Mouse (Mus musculus) Patski (cell line): ENCODE measurements around the gene Chst5. TPM values are rescaled to one million over a fixed set of nuclear protein-coding genes. Genes with fewer than 3 reads are reported as not detected.

Experiments used
- ATAC-seq: fragments of 100-300 bp; one replicate; pipeline ENCODE4 v1.8.0; 2021
- CTCF ChIA-PET: fragments of 350-600 bp; sonication (Branson Sonifier 250); formaldehyde crosslinking; loops from one replicate; lab custom pipeline; 2022; ENCODE audit warnings: inconsistent platforms; lab: Charles Lee
- POLR2A ChIA-PET: fragments of 350-600 bp; sonication (Branson Sonifier 250); formaldehyde crosslinking; loops from one replicate; lab custom pipeline; 2022; ENCODE audit warnings: antibody characterized with exemption, inconsistent platforms; lab: Charles Lee
- DNase-seq: peaks from one replicate; pipeline ENCODE4 v3.0.0-alpha.2; 2011; ENCODE audit warnings: low read depth, low spot score
- H3K27me3 ChIP-seq: fragments of 371-371 bp; one replicate; pipeline ENCODE4 v1.5.1; 2021
- CTCF ChIP-seq: fragments of 100-300 bp; IDR thresholded peaks from one replicate; pipeline ENCODE4 v1.5.1; 2021
- in situ Hi-C: fragments of 300-500 bp; cut with MboI; formaldehyde crosslinking; loops from 3 replicates; pipeline ENCODE4 v1.11.1; 2018; ENCODE audit warnings: low pct_unique_long_range_greater_than_20kb, mixed read lengths
- polyA plus RNA-seq: library from polyadenylated mRNA; unstranded; gene quantifications from one replicate; pipeline ENCODE4 v1.2.3, GENCODE M21; 2021

Chst5 gene
- polyA plus RNA-seq, 1 experiment from 2014 or later, result not detected

DNA sequence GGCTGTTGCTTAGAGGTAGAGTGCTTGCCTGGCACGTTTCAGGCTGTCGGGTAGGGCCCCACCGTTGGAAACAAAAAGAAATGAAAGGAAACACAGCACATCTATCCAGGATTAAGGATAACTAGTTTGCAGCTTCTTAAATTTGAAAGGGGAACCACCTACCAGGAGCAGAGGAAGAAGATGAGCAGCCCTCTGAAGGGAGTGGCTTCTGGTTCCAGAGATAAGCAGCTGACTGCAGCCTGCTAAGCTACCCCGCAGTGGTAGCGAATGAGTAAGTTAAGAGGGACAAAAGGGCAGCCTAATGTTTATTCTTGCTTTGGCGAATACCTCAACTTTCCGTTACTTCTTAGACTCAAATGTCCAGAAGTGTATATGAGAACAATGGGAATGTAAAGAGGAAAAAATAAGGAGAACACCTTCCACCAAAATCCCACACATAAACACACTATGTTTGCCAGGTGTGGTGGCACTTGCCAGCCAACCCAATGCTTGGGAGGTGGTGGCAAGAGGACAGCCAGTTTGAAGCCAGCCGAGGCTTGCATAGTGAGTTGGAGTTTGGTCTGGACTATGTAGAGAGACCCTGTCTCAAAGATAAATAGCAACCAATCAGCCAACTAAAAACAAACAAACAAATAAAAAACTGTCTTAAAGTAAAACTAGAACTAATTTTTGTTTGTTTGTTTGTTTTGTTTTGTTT lies 19.5 kb upstream of the Chst5 start:
- CTCF ChIA-PET, result interaction anchor here (1.1 kb wide), 1 partner anchor 48 kb away, joined by 4 read pairs; no protein-coding TSS in a partner anchor
- in situ Hi-C loops, result no loop called here
- no peak for TF ChIP-seq CTCF
- POLR2A ChIA-PET, result no interaction called here
- ATAC-seq (no peak), DNase-seq (no peak)
- H3K27me3 ChIP-seq, result no peaks in the 10 kb centered on the region

DNA sequence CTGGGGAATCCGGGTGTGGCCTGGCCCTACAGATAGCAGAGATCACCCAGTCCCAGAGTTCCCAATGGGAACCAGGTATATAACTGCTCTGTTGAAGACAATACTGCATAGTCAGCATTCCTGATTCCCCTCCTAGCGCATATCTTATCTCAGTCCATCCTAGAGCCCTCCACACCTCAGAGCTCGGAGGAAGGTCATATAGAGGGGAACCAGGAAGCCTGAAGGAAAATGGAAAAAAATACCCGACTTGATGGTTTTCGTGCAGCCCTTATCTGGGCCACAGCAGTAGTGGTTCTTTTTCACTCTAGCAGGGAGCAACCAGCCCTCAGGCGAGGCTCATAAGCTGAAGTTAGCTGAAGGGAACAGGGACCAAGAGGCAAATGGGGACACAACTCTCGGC lies 14.7 kb upstream of the Chst5 start:
- CTCF ChIA-PET, result interaction anchor here (2.0 kb wide), 1 partner anchor 43 kb away, joined by 12 read pairs; no protein-coding TSS in a partner anchor
- no peak for ATAC-seq
- no peak for TF ChIP-seq CTCF
- DNase-seq, result no peak
- POLR2A ChIA-PET, result no interaction called here
- in situ Hi-C loops, result loop anchor here (5.0 kb wide), 2 partner anchors 38 to 248 kb away; no protein-coding TSS in a partner anchor
- no peaks in the 10 kb centered on the region for H3K27me3 ChIP-seq

DNA sequence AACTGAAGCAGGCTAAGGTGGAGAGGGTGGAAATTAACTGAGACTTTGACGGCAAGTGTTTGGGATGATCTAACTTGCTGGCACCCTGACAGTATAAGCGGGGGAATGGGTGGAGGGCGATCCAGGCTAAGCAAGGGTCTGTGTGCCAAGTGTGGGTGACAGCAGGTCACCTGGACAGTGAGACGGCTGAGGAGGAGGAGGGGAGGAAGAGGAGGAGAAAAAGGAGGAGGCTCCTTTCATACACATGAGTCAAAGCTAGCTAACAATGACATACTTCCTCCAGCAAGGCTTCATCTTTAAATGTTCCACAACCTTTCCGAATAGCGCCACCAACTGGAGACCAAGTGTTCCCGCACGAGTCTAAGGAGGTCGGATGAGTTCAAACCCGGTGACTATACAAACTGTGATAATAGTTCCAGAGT lies 13.1 kb upstream of the Chst5 start:
- ATAC-seq, result peak; percentile 82
- CTCF ChIA-PET, result interaction anchor here (0.9 to 2.0 kb wide), 8 partner anchors 9 to 53 kb away, joined by 3 to 13 read pairs (median 4); partner anchors contain the start of gene Tmem231
- in situ Hi-C loops, result loop anchor here (5.0 kb wide), 2 partner anchors 36 to 246 kb away; no protein-coding TSS in a partner anchor
- peak; percentile 78 for TF ChIP-seq CTCF
- no peak for DNase-seq
- POLR2A ChIA-PET, result no interaction called here
- no peaks in the 10 kb centered on the region for H3K27me3 ChIP-seq

DNA sequence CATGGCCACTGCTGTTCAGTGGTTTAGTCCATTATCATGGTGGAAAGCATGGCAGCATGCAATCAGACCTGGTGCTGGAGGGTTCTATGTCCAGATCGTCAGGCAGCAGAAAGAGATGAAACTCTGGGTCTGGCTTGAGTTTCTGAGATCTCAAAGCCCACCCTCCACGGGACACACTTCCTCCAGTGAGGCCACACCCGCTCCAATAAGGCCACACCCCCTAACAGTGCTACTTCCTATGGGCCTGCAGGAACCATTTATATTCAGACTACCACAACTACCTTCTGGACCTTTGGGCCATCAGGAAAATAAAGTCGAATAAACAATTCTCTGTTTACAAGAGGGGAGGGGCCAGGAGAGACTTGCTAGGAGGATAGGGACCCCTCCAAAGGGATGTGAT lies 10.7 kb upstream of the Chst5 start:
- DNase-seq, result no peak
- no peak for TF ChIP-seq CTCF
- ChIA-PET POLR2A (no interaction called here), CTCF (interaction anchor here (0.9 to 3.3 kb wide), 2 partner anchors 9 to 40 kb away, joined by 3 to 16 read pairs; no protein-coding TSS in a partner anchor)
- ATAC-seq, result no peak
- H3K27me3 ChIP-seq, result no peaks in the 10 kb centered on the region
- in situ Hi-C loops, result loop anchor here (5.0 kb wide), 2 partner anchors 34 to 244 kb away; no protein-coding TSS in a partner anchor

DNA sequence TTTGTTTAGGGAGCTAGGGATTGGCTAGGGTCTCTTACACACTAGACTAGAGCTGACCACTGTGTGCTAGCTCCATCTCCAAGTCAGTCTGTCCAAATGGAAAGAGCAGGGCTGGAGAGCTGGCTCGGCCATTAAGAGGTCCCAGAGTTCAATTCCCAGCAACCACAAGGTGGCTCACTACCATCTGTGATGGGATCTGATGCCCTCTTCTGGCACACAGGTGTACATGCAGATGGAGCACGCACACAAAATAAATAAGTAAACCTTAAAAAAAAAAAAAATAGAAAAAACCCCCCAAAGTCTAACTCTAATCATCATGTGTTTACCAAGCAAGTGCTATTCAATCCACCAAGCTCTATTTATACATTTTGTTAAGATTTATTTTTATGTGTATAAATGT lies 9.4 kb upstream of the Chst5 start:
- no peaks in the 10 kb centered on the region for H3K27me3 ChIP-seq
- TF ChIP-seq CTCF, result peak; percentile 69
- in situ Hi-C loops, result loop anchor here (5.0 kb wide), 2 partner anchors 32 to 242 kb away; no protein-coding TSS in a partner anchor
- ChIA-PET POLR2A (no interaction called here), CTCF (interaction anchor here (1.0 to 3.3 kb wide), 2 partner anchors 9 to 38 kb away, joined by 3 to 16 read pairs; no protein-coding TSS in a partner anchor)
- ATAC-seq (no peak), DNase-seq (no peak)

DNA sequence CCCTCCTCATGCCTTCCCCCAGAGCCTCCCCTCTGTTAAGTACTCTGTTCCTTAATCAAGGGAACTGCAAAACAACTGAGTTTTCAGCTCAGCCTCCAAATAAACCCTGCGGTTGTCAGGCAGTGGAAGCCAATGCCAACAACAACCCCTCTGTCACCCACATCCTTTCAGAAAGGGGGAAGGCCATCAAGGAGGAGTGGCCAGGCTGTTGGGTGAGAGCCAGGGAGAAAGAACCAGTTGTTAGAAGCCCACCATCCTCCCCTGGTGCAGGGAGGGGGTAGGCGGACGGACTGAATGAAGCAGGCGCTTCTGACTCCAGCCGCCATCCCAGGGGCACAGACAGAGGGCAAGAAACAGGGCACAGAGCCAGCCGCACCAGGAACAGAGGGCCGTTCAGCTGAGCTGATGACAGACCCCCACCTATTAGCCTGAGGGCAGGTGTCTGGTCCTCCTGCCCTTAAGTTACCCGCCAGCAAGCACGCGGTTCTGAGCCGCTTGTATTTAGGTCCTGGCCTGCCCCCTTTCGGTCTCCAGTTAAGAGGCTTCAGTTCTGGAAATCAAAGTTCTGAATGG lies 2.7 kb upstream of the Chst5 start:
- POLR2A ChIA-PET, result no interaction called here
- no peak for DNase-seq
- no peak for ATAC-seq
- in situ Hi-C loops, result no loop called here
- H3K27me3 ChIP-seq, result no peaks in the 10 kb centered on the region
- no peak for TF ChIP-seq CTCF
- CTCF ChIA-PET, result no interaction called here

DNA sequence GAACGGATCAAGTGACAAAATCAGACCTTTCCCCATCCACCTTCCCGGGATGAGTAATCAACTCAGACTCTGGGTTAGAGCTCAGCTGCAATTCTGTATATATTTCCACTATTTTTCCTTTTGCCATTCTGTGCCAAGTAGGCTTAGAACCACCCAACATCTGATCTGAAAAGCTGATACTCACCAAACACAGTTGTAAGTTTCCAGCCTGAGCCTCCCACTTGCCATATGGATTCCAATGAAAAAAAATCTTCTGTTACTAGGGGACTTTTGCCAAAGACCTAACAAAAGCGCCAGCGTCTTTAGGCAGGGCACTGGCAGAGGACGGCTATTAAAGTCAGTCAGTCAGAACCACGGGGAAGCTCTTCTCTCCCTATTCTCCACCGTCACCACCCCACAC lies 1.3 kb upstream of the Chst5 start:
- TF ChIP-seq CTCF, result no peak
- ATAC-seq, result no peak
- POLR2A ChIA-PET, result interaction anchor here (0.7 kb wide), 1 partner anchor 12 kb away, joined by 3 read pairs; no protein-coding TSS in a partner anchor
- CTCF ChIA-PET, result interaction anchor here (1.6 kb wide), 1 partner anchor 9 kb away, joined by 3 read pairs; no protein-coding TSS in a partner anchor
- in situ Hi-C loops, result no loop called here
- DNase-seq, result no peak
- no peaks in the 10 kb centered on the region for H3K27me3 ChIP-seq

DNA sequence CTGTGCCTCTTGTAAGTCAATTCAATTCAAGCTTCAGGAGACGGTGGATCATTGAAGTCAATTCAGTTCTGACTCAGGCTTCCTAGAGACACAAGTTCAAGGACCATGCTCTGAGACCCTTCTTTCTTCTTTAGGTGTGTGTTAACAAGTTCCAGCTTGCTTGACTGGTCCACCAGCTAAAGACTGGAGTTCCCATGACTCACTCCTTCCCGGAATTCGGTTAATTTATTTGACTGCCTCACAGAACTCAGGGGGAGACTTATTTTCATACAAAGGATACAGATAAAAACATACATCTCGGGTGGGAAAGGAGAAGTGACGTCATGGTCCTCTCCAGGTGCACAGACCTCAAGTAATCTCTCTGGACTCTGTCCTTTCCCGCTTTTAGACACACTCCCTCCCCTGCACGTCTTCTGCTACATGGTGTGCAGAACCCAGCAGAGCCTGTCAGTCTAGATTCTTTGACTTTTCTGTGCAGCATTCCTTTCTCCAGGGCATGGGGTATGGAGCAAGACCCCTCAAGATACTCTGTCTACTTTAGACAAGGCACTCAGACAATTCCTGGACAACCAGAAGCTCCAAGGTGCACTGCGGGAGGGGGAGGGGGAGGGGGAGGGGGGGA lies 4.6 kb downstream of the Chst5 start:
- no peaks in the 10 kb centered on the region for H3K27me3 ChIP-seq
- POLR2A ChIA-PET, result no interaction called here
- no peak for DNase-seq
- in situ Hi-C loops, result no loop called here
- CTCF ChIA-PET, result interaction anchor here (1.5 to 3.1 kb wide), 2 partner anchors 18 to 24 kb away, joined by 3 to 9 read pairs; no protein-coding TSS in a partner anchor
- ATAC-seq, result no peak
- TF ChIP-seq CTCF, result no peak

DNA sequence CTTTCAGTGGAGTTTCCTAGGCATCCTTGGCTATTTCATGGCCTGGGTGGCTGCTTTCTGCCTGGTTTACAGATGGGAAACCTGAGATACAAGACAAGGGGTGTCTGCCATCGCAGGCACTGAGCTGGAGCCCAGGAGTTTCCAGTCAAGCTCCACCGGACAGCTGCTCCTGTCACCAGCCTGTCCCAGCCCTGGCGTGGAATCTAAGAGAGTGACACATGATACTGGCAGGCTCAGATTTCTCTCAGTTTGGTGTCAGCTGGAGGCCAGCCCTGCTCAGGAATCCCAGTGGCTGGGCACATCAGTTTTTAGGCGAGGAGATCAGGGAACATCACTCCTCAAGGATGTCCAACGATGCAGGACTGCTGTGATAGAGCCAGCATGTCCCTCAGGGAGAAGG lies 8.2 kb downstream of the Chst5 start:
- CTCF ChIA-PET, result no interaction called here

DNA sequence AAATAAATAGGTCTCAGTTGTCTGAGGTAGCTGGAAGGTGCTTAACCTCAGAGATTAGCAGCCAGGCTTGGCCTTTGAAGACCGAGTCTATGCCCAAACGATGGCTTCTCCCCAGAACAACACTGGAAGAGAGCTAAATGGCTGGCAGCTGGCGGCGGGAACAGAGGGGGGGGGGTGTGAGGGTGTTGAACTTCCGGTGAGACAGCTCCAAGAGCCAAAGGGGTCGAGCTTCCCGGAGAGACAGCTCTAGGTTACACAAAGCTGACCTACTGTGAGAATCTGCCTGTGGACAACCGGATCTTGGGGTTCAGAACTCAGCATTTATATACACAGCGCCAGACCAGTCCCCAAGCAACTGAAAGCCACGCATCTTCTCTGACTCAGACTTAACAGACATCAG lies 11.7 kb downstream of the Chst5 start:
- no peak for TF ChIP-seq CTCF
- in situ Hi-C loops, result no loop called here
- POLR2A ChIA-PET, result no interaction called here
- DNase-seq (no peak), ATAC-seq (no peak)
- no peaks in the 10 kb centered on the region for H3K27me3 ChIP-seq
- CTCF ChIA-PET, result no interaction called here

More for the DNA sequence above, 8.2 kb downstream of the Chst5 start:
- no peaks in the 10 kb centered on the region for H3K27me3 ChIP-seq
- in situ Hi-C loops, result no loop called here
- no peak for TF ChIP-seq CTCF
- POLR2A ChIA-PET, result no interaction called here
- DNase-seq, result no peak
- peak; percentile 65 for ATAC-seq
